Mouse (Mus musculus) liver, embryonic 16.5 days (tissue): Measurements from ENCODE around the gene Gm5737. TPM values are rescaled to one million over a fixed set of nuclear protein-coding genes. Genes with fewer than 3 reads are reported as not detected.
A peak's percentile ranks its signal among the peaks of the same experiment; 100 is the strongest.

Source experiments
- ATAC-seq: fragments of 200-750 bp; cut with Nextera tagmentation; 2 replicates; pipeline ENCODE4 v1.8.0; 2017; ENCODE audit warnings: low read depth, mild to moderate bottlenecking, moderate number of reproducible peaks, moderate library complexity
- H3K27ac ChIP-seq: fragments of 300-500 bp; sonication (generic); 2 replicates; pipeline ENCODE4 v1.5.1; 2014; ENCODE audit warnings: mild to moderate bottlenecking, low read length
- H3K27me3 ChIP-seq: fragments of 300-500 bp; sonication (generic); 2 replicates; pipeline ENCODE4 v1.6.1; 2014; ENCODE audit warnings: low read depth, low read length, mixed read lengths; ENCODE audit not compliant: control insufficient read depth, insufficient read depth
- H3K36me3 ChIP-seq: fragments of 300-500 bp; sonication (generic); 2 replicates; pipeline ENCODE4 v1.6.1; 2014; ENCODE audit warnings: mild to moderate bottlenecking; ENCODE audit not compliant: control insufficient read depth, insufficient read depth
- H3K4me1 ChIP-seq: fragments of 300-500 bp; sonication (generic); 2 replicates; pipeline ENCODE4 v1.6.1; 2014; ENCODE audit warnings: low read depth, low read length, mixed read lengths; ENCODE audit not compliant: control insufficient read depth
- H3K4me2 ChIP-seq: fragments of 300-500 bp; sonication (generic); 2 replicates; pipeline ENCODE4 v1.6.1; 2014; ENCODE audit warnings: low read depth, low read length, mixed read lengths
- H3K4me3 ChIP-seq: fragments of 300-500 bp; sonication (generic); 2 replicates; pipeline ENCODE4 v1.5.1; 2014; ENCODE audit warnings: low read depth, mild to moderate bottlenecking, low read length
- H3K9ac ChIP-seq: fragments of 300-500 bp; sonication (generic); 2 replicates; pipeline ENCODE4 v1.6.1; 2014; ENCODE audit warnings: low read depth, low read length
- H3K9me3 ChIP-seq: fragments of 300-500 bp; sonication (generic); replicated peaks from 2 replicates; pipeline ENCODE4 v1.6.1; 2016; ENCODE audit warnings: low read length; ENCODE audit not compliant: control insufficient read depth
- WGBS: fragments of 180-500 bp; shearing (Covaris S2); extraction: QIAGEN DNeasy Blood & Tissue Kit; methylation state at CpG from one replicate; pipeline ENCODE4 v1.1.7; 2014; ENCODE audit not compliant: insufficient replicate concordance; 5-methylcytosine and 5-hydroxymethylcytosine counted together
- polyA plus RNA-seq: library from polyadenylated mRNA; unstranded; fragments of >200 nt; fragmentation: Nextera tagmentation; extraction: Ambion mirVana; gene quantifications from 2 replicates; pipeline ENCODE4 v1.2.1, GENCODE M21; 2015

Gm5737 gene
- polyA plus RNA-seq, 1 experiment from 2014 or later, result not detected

- no peak overlapping the region for H3K4me3 ChIP-seq
- H3K27me3 ChIP-seq, result no peaks in the 10 kb centered on the region
- H3K9me3 ChIP-seq, result no peaks in the 10 kb centered on the region
- peak overlapping the region; percentile 10; the same call in 1 of the 2 replicates for H3K4me2 ChIP-seq
- H3K4me1 ChIP-seq, result peaks cover 97% of the 10 kb centered on the region
- peaks cover 2% of the 10 kb centered on the region; the same call in 1 of the 2 replicates for H3K36me3 ChIP-seq
- peak overlapping the region; percentile 69 for H3K9ac ChIP-seq
- ATAC-seq, result no peak
- peak overlapping the region; percentile 98 for H3K27ac ChIP-seq
- WGBS, result 47% methylated on average over 2 of the region's 2 CpGs
Measured at GRCm38 (mm10) chr7:120866684-120867083, 54.5 kb downstream of the Gm5737 start.

- H3K27ac ChIP-seq, result peak overlapping the region; percentile 98
- peak overlapping the region; percentile 69 for H3K9ac ChIP-seq
Measured at GRCm38 (mm10) chr7:120867720-120868119, 55.6 kb downstream of the Gm5737 start.

GRCm38 (mm10) chr7:120869883-120870282 is 57.7 kb downstream of the Gm5737 start:
- Histone ChIP-seq H3K4me1 (peaks cover 85% of the 10 kb centered on the region), H3K27ac (peak overlapping the region; percentile 62; the same call in 1 of the 2 replicates), H3K4me3 (no peak overlapping the region), H3K9ac (no peak overlapping the region), H3K9me3 (no peaks in the 10 kb centered on the region), H3K36me3 (peaks cover 16% of the 10 kb centered on the region), H3K27me3 (no peaks in the 10 kb centered on the region), H3K4me2 (no peak overlapping the region)
- 50% methylated on average over 5 of the region's 5 CpGs for WGBS
- no peak for ATAC-seq

More at GRCm38 (mm10) chr7:120867720-120868119, 55.6 kb downstream of the Gm5737 start:
- Histone ChIP-seq H3K4me3 (no peak overlapping the region), H3K4me2 (peak overlapping the region; percentile 3), H3K4me1 (peaks cover 88% of the 10 kb centered on the region), H3K27me3 (no peaks in the 10 kb centered on the region), H3K9me3 (no peaks in the 10 kb centered on the region), H3K36me3 (peaks cover 4% of the 10 kb centered on the region)
- WGBS, result 72% methylated on average over 1 of the region's 1 CpGs
- ATAC-seq, result peak; percentile 28

- WGBS, result 78% methylated on average over 5 of the region's 5 CpGs
- ATAC-seq, result no peak
- Histone ChIP-seq H3K9ac (no peak overlapping the region), H3K27me3 (no peaks in the 10 kb centered on the region), H3K36me3 (peaks cover 16% of the 10 kb centered on the region), H3K4me3 (no peak overlapping the region), H3K4me2 (no peak overlapping the region), H3K27ac (peak overlapping the region; percentile 50), H3K9me3 (no peaks in the 10 kb centered on the region), H3K4me1 (peaks cover 83% of the 10 kb centered on the region)
Measured at GRCm38 (mm10) chr7:120870431-120871008, 58.4 kb downstream of the Gm5737 start.

DNA sequence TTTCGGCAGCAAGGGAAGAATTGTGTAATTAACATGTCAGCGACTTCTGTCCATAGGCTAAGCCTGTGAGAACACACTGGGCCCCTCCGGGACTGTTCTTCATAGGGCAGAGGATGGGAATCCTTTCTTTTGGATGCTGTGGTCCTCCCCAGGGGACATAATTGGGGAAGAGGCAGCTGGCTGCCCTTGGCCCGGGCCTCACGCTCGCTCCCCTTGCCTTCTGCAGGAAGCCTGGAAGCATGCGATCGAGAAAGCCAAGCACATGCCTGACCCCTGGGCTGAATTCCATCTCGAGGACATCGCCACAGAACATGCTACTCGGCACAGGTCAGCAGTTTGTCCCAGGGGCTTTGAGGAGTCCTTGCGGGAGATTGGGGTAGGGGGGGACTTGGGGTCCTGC is 60.9 kb downstream of the Gm5737 start:
- no peak overlapping the region for H3K4me3 ChIP-seq
- 90% methylated on average over 12 of the region's 12 CpGs for WGBS
- no peak overlapping the region for H3K4me2 ChIP-seq
- no peak for ATAC-seq
- H3K9ac ChIP-seq, result no peak overlapping the region
- H3K36me3 ChIP-seq, result peaks cover 16% of the 10 kb centered on the region
- H3K27ac ChIP-seq, result 0 out of 2 replicates have a peak overlapping the region, but pooled peaks have one; percentile 15
- no peaks in the 10 kb centered on the region for H3K27me3 ChIP-seq
- peaks cover 79% of the 10 kb centered on the region for H3K4me1 ChIP-seq
- no peaks in the 10 kb centered on the region for H3K9me3 ChIP-seq

DNA sequence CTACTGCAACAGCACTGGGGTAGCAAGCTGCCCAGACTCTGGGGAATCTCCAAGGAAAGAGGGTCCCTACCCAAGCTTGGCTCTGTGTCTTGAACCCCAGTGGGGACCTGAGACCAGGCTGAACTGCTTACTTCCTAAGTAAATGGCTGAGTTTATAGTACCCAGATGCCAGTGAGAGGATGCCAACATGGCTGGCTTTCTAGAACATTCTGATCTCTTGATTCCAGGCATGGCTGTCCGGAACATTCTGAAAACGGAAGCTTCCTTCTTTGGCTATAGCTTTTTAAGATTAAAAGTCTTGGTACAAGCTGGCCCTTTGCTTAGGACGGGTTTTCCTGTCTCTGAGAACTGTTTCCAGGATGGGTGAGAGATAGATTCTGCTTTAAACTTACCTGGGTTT is 61.9 kb downstream of the Gm5737 start:
- peak overlapping the region; percentile 57 for H3K4me2 ChIP-seq
- H3K27me3 ChIP-seq, result no peaks in the 10 kb centered on the region
- ATAC-seq, result no peak
- H3K27ac ChIP-seq, result peak overlapping the region; percentile 97
- peaks cover 16% of the 10 kb centered on the region for H3K36me3 ChIP-seq
- H3K9me3 ChIP-seq, result no peaks in the 10 kb centered on the region
- peak overlapping the region; percentile 72 for H3K9ac ChIP-seq
- H3K4me1 ChIP-seq, result peaks cover 74% of the 10 kb centered on the region
- H3K4me3 ChIP-seq, result no peak overlapping the region; the same call in 1 of the 2 replicates
- 83% methylated on average over 3 of the region's 3 CpGs for WGBS

DNA sequence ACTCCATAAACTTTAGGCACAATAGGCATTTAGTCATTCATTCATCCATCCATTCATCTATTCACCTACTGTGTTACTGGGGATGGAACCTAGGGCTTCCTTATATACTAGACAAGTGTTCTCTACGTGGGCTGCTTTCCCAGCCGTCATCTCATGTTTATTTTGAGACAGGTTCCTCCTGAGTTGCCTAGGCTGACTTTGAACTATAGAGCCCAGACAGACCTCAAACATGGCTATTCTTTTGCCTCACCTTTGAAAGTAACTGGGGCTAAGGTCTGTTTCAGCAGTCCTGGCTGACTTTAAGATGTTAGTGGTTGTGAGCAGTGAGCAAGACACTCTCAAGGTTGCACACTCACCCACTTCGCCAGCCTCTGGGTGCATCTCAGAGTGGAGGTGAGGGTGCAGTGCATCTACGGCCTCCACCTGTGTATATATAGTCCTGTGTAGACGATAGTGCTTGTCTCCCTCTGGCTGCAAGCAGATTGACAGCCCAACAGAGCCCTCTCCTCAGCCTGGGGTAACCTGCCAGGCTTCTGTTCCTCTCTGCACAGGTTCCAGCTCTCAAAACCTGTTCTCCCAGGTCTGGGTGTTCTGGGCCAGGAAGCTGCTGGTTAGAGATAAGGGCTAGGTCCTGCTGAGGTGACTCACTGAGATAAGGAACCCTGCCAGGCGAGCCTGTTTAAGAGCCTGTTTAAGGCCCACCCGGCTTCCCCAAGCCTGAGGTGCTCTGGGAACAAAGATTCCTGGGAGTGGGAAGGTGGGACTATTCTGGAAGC is 62.8 kb downstream of the Gm5737 start:
- WGBS, result 24% methylated on average over 7 of the region's 7 CpGs
- H3K9ac ChIP-seq, result peak overlapping the region; percentile 73
- H3K4me3 ChIP-seq, result peak overlapping the region; percentile 54
- peak overlapping the region; percentile 97 for H3K27ac ChIP-seq
- H3K4me2 ChIP-seq, result peak overlapping the region; percentile 57
- peaks cover 19% of the 10 kb centered on the region for H3K36me3 ChIP-seq
- no peaks in the 10 kb centered on the region for H3K9me3 ChIP-seq
- peak; percentile 95 for ATAC-seq
- H3K27me3 ChIP-seq, result no peaks in the 10 kb centered on the region
- peaks cover 75% of the 10 kb centered on the region for H3K4me1 ChIP-seq

GRCm38 (mm10) chr7:120875540-120876388 is 63.6 kb downstream of the Gm5737 start:
- H3K27ac ChIP-seq, result peak overlapping the region; percentile 97
- ATAC-seq, result peak; percentile 35
- no peaks in the 10 kb centered on the region for H3K27me3 ChIP-seq
- H3K4me3 ChIP-seq, result peak overlapping the region; percentile 54
- WGBS, result 37% methylated on average over 3 of the region's 3 CpGs
- peaks cover 75% of the 10 kb centered on the region for H3K4me1 ChIP-seq
- peak overlapping the region; percentile 73 for H3K9ac ChIP-seq
- H3K36me3 ChIP-seq, result peaks cover 25% of the 10 kb centered on the region
- H3K4me2 ChIP-seq, result peak overlapping the region; percentile 57
- no peaks in the 10 kb centered on the region for H3K9me3 ChIP-seq
